In genomic region chr5:107011316-107012029, GRCm38 (mm10) we compare ENCODE assay signal across 18 mouse cellular contexts. TPM values are rescaled to one million over a fixed set of nuclear protein-coding genes. Genes with fewer than 3 reads are reported as not detected.
DNase-seq lines count a peak whose midpoint lies in the region; ATAC-seq and TF ChIP-seq lines count a peak whose summit lies in the region.
"Had no signal": no experiment of that assay in that cellular context is flagged by ENCODE, and none has a peak within 500 bp of the region (broad histone marks: within the 10 kb centered on the region; RNA-seq: fewer than 3 reads in every experiment).

No protein-coding gene starts in this region.

- no peaks in the 10 kb centered on the region for H3K9me3 ChIP-seq in intestine, embryonic 15.5 days
- no peaks in the 10 kb centered on the region for H3K9me3 ChIP-seq in intestine, postnatal 0 days (ENCODE audit: control insufficient read depth)
- no peaks in the 10 kb centered on the region for H3K9me3 ChIP-seq in limb, embryonic 15.5 days
- H3K9me3 ChIP-seq: midbrain, embryonic 10.5 days had no signal

- no peak for TF ChIP-seq CTCF in intestine, postnatal 0 days (IDR thresholded peaks at IDR 0.05; ENCODE audit: low read depth)

- H3K36me3 ChIP-seq in intestine, embryonic 15.5 days: no peaks in the 10 kb centered on the region
- no peaks in the 10 kb centered on the region for H3K36me3 ChIP-seq in intestine, postnatal 0 days (ENCODE audit: control insufficient read depth, insufficient read depth)
- no peaks in the 10 kb centered on the region for H3K36me3 ChIP-seq in limb, embryonic 15.5 days
- H3K36me3 ChIP-seq: midbrain, embryonic 10.5 days had no signal

- H3K27me3 ChIP-seq in intestine, embryonic 15.5 days (replicated peaks): no peaks in the 10 kb centered on the region
- H3K27me3 ChIP-seq in intestine, postnatal 0 days (replicated peaks; ENCODE audit: control insufficient read depth, insufficient read depth, low read length): no peaks in the 10 kb centered on the region
- H3K27me3 ChIP-seq in limb, embryonic 15.5 days: no peaks in the 10 kb centered on the region

- no peak overlapping the region for H3K4me3 ChIP-seq in intestine, embryonic 15.5 days (replicated peaks)
- H3K4me3 ChIP-seq in intestine, postnatal 0 days (ENCODE audit: low read depth, low read length): no peak overlapping the region
- no peak overlapping the region for H3K4me3 ChIP-seq in limb, embryonic 15.5 days
- H3K4me3 ChIP-seq: forebrain, embryonic 13.5 days; midbrain, embryonic 10.5 days; myocyte had no signal

- H3K4me2 ChIP-seq in intestine, embryonic 15.5 days (replicated peaks): no peak overlapping the region
- no peak overlapping the region for H3K4me2 ChIP-seq in intestine, postnatal 0 days (replicated peaks; ENCODE audit: low read depth)
- H3K4me2 ChIP-seq in limb, embryonic 15.5 days: no peak overlapping the region
- H3K4me2 ChIP-seq: forebrain, embryonic 13.5 days had no signal

- peaks cover 32% of the 10 kb centered on the region for H3K4me1 ChIP-seq in intestine, embryonic 15.5 days (replicated peaks)
- H3K4me1 ChIP-seq in intestine, postnatal 0 days (replicated peaks; ENCODE audit: control insufficient read depth, insufficient read depth, low read length): peaks cover 13% of the 10 kb centered on the region; the same call in 1 of the 2 replicates
- peaks cover 35% of the 10 kb centered on the region for H3K4me1 ChIP-seq in limb, embryonic 15.5 days

- peak overlapping the region; percentile 62; the same call in 1 of the 2 replicates for H3K27ac ChIP-seq in intestine, embryonic 15.5 days
- H3K27ac ChIP-seq in intestine, postnatal 0 days (ENCODE audit: low read depth, low read length): no peak overlapping the region
- H3K27ac ChIP-seq in limb, embryonic 15.5 days: 0 out of 2 replicates have a peak overlapping the region, but pooled peaks have one; percentile 47
- H3K27ac ChIP-seq: forebrain, embryonic 13.5 days; midbrain, embryonic 10.5 days had no signal

- ATAC-seq in intestine, embryonic 15.5 days: no peak
- ATAC-seq in intestine, postnatal 0 days: no peak
- ATAC-seq in limb, embryonic 15.5 days (ENCODE audit: insufficient number of reproducible peaks, low FRiP score, low TSS enrichment, low read depth): no peak
- ATAC-seq: forebrain, embryonic 13.5 days had no signal

- DNase-seq in heart, adult 11 months: peak; percentile 79
- no peak for DNase-seq in heart, adult 9 months (ENCODE audit: low spot score in 2 of 2)
- DNase-seq in MN1 (ENCODE audit: low spot score): peak; percentile 63
- no peak for DNase-seq in frontal cortex, postnatal 10 days (ENCODE audit: low spot score in 2 of 2)
- no peak for DNase-seq in kidney, postnatal 36 days
- DNase-seq: adrenal gland, adult 2 months; cerebellum, adult 9-10 months; embryo, embryonic 11 days; kidney, adult 18-20 months; kidney, postnatal 4 days; lung, postnatal 14 days; thymus, postnatal 25 days had no signal

- 57% methylated on average over 7 of the region's 7 CpGs for WGBS in intestine, embryonic 15.5 days
- WGBS in intestine, postnatal 0 days: 65% methylated on average over 7 of the region's 7 CpGs
- 45% methylated on average over 7 of the region's 7 CpGs for whole genome bisulfite sequencing in limb, embryonic 15.5 days

- H3K9ac ChIP-seq in intestine, embryonic 15.5 days: no peak overlapping the region
- H3K9ac ChIP-seq in intestine, postnatal 0 days (ENCODE audit: low read depth, low read length): no peak overlapping the region
- H3K9ac ChIP-seq in limb, embryonic 15.5 days: no peak overlapping the region
- H3K9ac ChIP-seq: forebrain, embryonic 13.5 days had no signal

RNA-seq across cellular contexts. Expression of gene Cdc7, which starts 47.4 kb away (rescaled TPM):
- polyA plus RNA-seq in intestine, embryonic 15.5 days (2015; fragmentation: Nextera tagmentation; extraction: Ambion mirVana): 36.1 and 36.8 TPM in 2 replicates
- 5.1 and 5.5 TPM in 2 replicates for polyA plus RNA-seq in intestine, postnatal 0 days (2015; fragmentation: Nextera tagmentation; extraction: Ambion mirVana)
- polyA plus RNA-seq in limb, embryonic 15.5 days (2015; fragmentation: Nextera tagmentation; extraction: Ambion mirVana): 38.7 and 38.9 TPM in 2 replicates

Comparison
In these comparisons a context has a peak if more than half of its experiments do, and no peak if none do; other contexts are left out.
1. DNase-seq: peak in heart, adult 11 months (single experiment) and MN1 (single experiment); none in heart, adult 9 months (0 of 2), frontal cortex, postnatal 10 days (0 of 2) and kidney, postnatal 36 days (0 of 2).